Mouse (Mus musculus): ENCODE measurements at regions not wholly inside any gene's neighbourhood (a gene's known extent, or its start where the extent isn't known, plus 50 kb on each side); places are given as distances from the start of the nearest gene placed in this dataset.

DNA sequence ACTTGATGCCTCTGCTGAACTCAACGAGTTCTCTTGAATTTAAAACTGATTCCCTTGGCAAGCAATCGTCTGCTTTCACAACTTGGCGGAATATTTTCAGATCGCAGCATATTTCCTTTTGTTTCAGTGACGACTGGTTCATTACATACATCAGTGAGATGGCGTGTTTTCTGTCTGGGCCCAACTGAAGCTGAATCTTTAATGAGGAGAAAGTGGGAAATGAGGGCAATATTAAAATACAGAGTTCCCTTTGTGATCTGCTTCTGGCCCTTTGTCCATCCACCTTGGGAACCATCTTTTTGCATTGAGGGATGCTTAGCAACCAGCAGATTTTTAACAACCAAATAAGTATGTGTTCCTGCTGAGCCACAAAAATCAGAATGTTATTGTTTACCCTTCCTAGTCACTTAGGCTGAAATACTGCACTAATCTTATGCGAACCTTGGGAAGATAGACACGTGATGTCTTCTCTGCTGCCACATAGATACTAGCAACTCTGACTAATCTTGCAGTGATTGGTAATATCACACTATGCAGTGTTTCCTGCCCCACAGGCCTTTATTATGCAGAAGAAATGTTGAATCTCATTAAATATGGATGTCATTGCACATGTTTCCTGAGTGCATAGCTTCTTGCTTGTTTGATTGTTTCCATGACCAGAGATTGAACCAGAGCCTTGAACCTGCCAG is 267.8 kb upstream of the Atp2b1 start:
- no peak overlapping the region for H3K4me3 ChIP-seq (ENCODE audit: insufficient read depth, low read depth, low read length)
- no peak overlapping the region for H3K27ac ChIP-seq (replicated peaks; ENCODE audit: low read depth, low read length)

GRCm38 (mm10) chr10:98648710-98649245 is 265.4 kb upstream of the Atp2b1 start:
- H3K4me1 ChIP-seq (ENCODE audit: control insufficient read depth, insufficient read depth, insufficient read length, low read length) = no peaks in the 10 kb centered on the region
- no peak overlapping the region for H3K27ac ChIP-seq (replicated peaks; ENCODE audit: low read depth, low read length)
- no peak overlapping the region for H3K4me3 ChIP-seq (ENCODE audit: insufficient read depth, low read depth, low read length)

More for the DNA sequence above, 267.8 kb upstream of the Atp2b1 start:
- H3K4me1 ChIP-seq (ENCODE audit: control insufficient read depth, insufficient read depth, insufficient read length, low read length) = no peaks in the 10 kb centered on the region

- H3K27ac ChIP-seq (replicated peaks; ENCODE audit: low read depth, low read length) = no peak overlapping the region
- H3K4me1 ChIP-seq (ENCODE audit: control insufficient read depth, insufficient read depth, insufficient read length, low read length) = no peaks in the 10 kb centered on the region
- H3K4me3 ChIP-seq (ENCODE audit: insufficient read depth, low read depth, low read length) = no peak overlapping the region
Measured at GRCm38 (mm10) chr10:98650533-98650932, 263.7 kb upstream of the Atp2b1 start.

DNA sequence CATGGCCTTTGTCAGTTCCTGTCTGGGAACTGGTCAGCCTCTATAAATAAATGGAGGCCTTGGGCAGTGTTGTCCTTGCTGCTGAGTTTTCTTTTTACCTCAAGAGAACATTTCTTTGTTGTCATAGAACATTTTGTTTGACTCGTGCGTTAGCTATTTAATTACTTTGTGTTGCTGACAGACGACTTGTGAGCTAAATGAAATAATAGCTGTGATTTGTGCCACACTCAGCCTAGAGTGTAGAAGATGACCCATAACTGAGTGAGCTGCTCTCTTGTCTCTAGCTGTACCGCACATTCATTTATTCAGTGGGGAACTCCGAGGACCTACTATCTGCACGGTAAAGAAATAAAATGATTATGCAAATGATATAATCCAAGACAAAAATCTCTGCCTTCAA is 263.1 kb upstream of the Atp2b1 start:
- Histone ChIP-seq H3K4me1 (ENCODE audit: control insufficient read depth, insufficient read depth, insufficient read length, low read length) (no peaks in the 10 kb centered on the region), H3K4me3 (ENCODE audit: insufficient read depth, low read depth, low read length) (no peak overlapping the region), H3K27ac (replicated peaks; ENCODE audit: low read depth, low read length) (no peak overlapping the region)

DNA sequence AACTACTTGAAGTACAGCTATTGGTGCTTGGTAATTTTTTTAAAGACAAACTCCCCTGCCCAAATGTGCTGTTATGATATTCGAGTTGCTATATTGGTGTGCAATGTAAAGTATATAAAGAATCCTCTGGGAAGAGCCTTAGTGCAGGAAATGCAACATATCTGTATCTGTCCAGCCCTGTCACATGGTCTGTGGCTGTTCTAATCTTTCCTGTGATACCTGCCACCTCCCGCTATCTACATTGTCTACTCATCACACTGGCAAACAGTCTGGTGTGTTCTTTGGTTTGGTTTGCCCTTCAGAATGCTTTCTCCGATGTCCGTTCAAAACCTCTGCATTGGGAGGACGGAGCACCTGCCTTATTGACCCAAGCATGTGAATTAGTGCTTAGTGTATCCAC is 262.6 kb upstream of the Atp2b1 start:
- no peak overlapping the region for H3K4me3 ChIP-seq (ENCODE audit: insufficient read depth, low read depth, low read length)
- no peak overlapping the region for H3K27ac ChIP-seq (replicated peaks; ENCODE audit: low read depth, low read length)
- no peaks in the 10 kb centered on the region for H3K4me1 ChIP-seq (ENCODE audit: control insufficient read depth, insufficient read depth, insufficient read length, low read length)

- H3K4me3 ChIP-seq (ENCODE audit: insufficient read depth, low read depth, low read length) = no peak overlapping the region
- no peaks in the 10 kb centered on the region for H3K4me1 ChIP-seq (ENCODE audit: control insufficient read depth, insufficient read depth, insufficient read length, low read length)
- no peak overlapping the region for H3K27ac ChIP-seq (replicated peaks; ENCODE audit: low read depth, low read length)
Measured at GRCm38 (mm10) chr10:98652084-98652483, 262.1 kb upstream of the Atp2b1 start.

GRCm38 (mm10) chr10:98660747-98661146 is 253.5 kb upstream of the Atp2b1 start:
- H3K4me3 ChIP-seq (ENCODE audit: insufficient read depth, low read depth, low read length) = no peak overlapping the region
- no peak overlapping the region for H3K27ac ChIP-seq (replicated peaks; ENCODE audit: low read depth, low read length)
- no peaks in the 10 kb centered on the region for H3K4me1 ChIP-seq (ENCODE audit: control insufficient read depth, insufficient read depth, insufficient read length, low read length)

DNA sequence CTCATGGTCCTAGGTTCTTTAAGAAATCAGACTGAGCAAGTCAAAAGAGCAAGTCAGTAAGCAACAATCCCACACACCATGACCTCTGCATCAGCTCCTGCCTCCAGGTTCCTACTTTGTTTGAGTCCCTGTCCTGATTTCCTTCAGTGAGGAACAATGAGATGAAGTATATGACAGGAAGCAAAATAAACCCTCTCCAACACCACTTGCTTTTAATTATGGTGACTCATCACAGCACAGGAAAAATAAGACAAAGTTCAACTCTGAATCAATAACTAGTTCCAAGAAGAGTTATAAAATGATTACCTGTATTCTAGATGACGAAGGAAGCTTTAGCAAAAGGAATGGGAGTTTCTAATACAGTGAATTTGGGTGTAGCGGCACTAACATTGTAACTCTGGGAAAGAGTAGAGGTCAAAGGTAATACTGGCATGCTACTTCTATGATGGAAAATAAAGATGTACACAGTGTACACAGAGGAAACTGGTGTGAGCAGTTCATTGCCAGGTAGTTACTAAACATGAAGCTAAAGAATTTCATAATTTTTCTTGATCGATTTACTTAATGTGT is 248.2 kb upstream of the Atp2b1 start:
- Histone ChIP-seq H3K4me1 (ENCODE audit: control insufficient read depth, insufficient read depth, insufficient read length, low read length) (no peaks in the 10 kb centered on the region; the same call in 1 of the 2 replicates), H3K4me3 (ENCODE audit: insufficient read depth, low read depth, low read length) (no peak overlapping the region), H3K27ac (replicated peaks; ENCODE audit: low read depth, low read length) (no peak overlapping the region)

- no peak overlapping the region for H3K27ac ChIP-seq (replicated peaks; ENCODE audit: low read depth, low read length)
- H3K4me3 ChIP-seq (ENCODE audit: insufficient read depth, low read depth, low read length) = no peak overlapping the region
- no peaks in the 10 kb centered on the region; the same call in 1 of the 2 replicates for H3K4me1 ChIP-seq (ENCODE audit: control insufficient read depth, insufficient read depth, insufficient read length, low read length)
Measured at GRCm38 (mm10) chr10:98667728-98668127, 246.5 kb upstream of the Atp2b1 start.

GRCm38 (mm10) chr10:98674131-98674530 is 240.1 kb upstream of the Atp2b1 start:
- Histone ChIP-seq H3K4me3 (ENCODE audit: insufficient read depth, low read depth, low read length) (no peak overlapping the region), H3K27ac (replicated peaks; ENCODE audit: low read depth, low read length) (no peak overlapping the region), H3K4me1 (ENCODE audit: control insufficient read depth, insufficient read depth, insufficient read length, low read length) (no peaks in the 10 kb centered on the region)

GRCm38 (mm10) chr10:98676907-98677306 is 237.3 kb upstream of the Atp2b1 start:
- Histone ChIP-seq H3K27ac (replicated peaks; ENCODE audit: low read depth, low read length) (no peak overlapping the region), H3K4me1 (ENCODE audit: control insufficient read depth, insufficient read depth, insufficient read length, low read length) (no peaks in the 10 kb centered on the region), H3K4me3 (ENCODE audit: insufficient read depth, low read depth, low read length) (no peak overlapping the region)

DNA sequence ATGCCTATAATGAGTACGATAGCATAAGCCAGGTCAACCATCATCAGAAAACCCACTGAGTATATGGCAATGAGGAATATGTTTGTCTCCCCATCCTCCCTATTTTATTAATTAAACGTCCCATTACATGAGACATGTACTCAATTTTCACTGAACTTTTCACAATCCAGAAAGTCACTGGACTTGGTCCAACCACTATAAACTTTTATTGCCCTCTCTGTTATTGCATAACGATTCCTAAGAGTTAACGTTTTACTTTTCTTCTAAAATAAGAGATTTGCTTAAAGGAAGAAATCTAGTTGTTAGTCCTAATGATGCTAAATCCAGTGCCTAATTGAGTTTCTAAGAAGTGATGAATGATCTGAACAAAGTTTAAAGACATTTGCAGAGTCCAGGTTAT is 236.0 kb upstream of the Atp2b1 start:
- Histone ChIP-seq H3K4me3 (ENCODE audit: insufficient read depth, low read depth, low read length) (no peak overlapping the region), H3K27ac (replicated peaks; ENCODE audit: low read depth, low read length) (no peak overlapping the region), H3K4me1 (ENCODE audit: control insufficient read depth, insufficient read depth, insufficient read length, low read length) (no peaks in the 10 kb centered on the region)

- Histone ChIP-seq H3K4me1 (ENCODE audit: control insufficient read depth, insufficient read depth, insufficient read length, low read length) (peaks cover 2% of the 10 kb centered on the region; the same call in 1 of the 2 replicates), H3K27ac (replicated peaks; ENCODE audit: low read depth, low read length) (no peak overlapping the region), H3K4me3 (ENCODE audit: insufficient read depth, low read depth, low read length) (no peak overlapping the region)
Measured at GRCm38 (mm10) chr10:98682436-98682835, 231.8 kb upstream of the Atp2b1 start.

DNA sequence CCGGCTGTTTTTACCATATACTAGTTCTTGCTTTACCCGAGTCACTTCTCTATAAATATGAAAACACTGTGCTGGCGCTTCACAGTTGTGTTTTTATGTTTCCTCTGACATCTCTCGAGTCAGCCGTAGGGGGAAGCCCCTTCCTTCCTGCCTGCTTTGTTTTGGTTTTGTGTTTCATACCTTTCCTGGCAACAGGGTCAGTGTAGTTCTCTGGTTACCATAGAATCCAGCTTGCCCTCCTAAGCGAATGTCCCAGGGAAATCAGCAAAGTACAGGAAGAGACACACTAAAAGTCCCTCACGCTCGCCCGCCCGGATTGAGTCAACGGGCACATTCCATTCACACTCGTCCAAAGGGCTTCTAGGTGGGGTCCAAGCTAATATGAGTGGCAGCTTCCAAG is 230.0 kb upstream of the Atp2b1 start:
- Histone ChIP-seq H3K4me3 (ENCODE audit: insufficient read depth, low read depth, low read length) (peak overlapping the region; percentile 53), H3K27ac (replicated peaks; ENCODE audit: low read depth, low read length) (peak overlapping the region; percentile 44; the same call in 1 of the 2 replicates), H3K4me1 (ENCODE audit: control insufficient read depth, insufficient read depth, insufficient read length, low read length) (peaks cover 2% of the 10 kb centered on the region; the same call in 1 of the 2 replicates)

DNA sequence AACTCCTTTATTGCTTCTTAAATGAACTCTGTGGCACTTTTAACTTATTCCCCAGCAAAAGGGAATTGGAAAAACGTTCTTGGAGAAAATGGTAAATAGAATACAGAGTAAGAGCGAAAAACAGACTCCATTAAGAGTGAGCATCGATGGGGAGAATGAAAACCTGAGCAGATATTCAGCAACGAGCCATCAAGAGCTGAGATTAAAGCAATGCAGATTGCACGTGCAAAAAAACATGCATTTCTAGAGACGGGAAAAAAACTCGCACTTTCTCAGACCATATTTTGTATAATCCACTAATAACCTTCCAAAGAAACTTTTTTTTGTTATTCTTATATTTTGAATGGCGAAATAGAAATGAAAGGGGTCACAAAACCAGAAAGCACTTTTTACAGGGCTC is 229.5 kb upstream of the Atp2b1 start:
- no peak overlapping the region for H3K27ac ChIP-seq (replicated peaks; ENCODE audit: low read depth, low read length)
- H3K4me1 ChIP-seq (ENCODE audit: control insufficient read depth, insufficient read depth, insufficient read length, low read length) = peaks cover 2% of the 10 kb centered on the region; the same call in 1 of the 2 replicates
- no peak overlapping the region for H3K4me3 ChIP-seq (ENCODE audit: insufficient read depth, low read depth, low read length)

GRCm38 (mm10) chr10:98685739-98686138 is 228.5 kb upstream of the Atp2b1 start:
- no peak overlapping the region for H3K27ac ChIP-seq (replicated peaks; ENCODE audit: low read depth, low read length)
- H3K4me3 ChIP-seq (ENCODE audit: insufficient read depth, low read depth, low read length) = no peak overlapping the region
- H3K4me1 ChIP-seq (ENCODE audit: control insufficient read depth, insufficient read depth, insufficient read length, low read length) = peaks cover 2% of the 10 kb centered on the region; the same call in 1 of the 2 replicates
